Mouse (Mus musculus): ENCODE data around the gene 9530077C05Rik. TPM values are rescaled to one million over a fixed set of nuclear protein-coding genes. Genes with fewer than 3 reads are reported as not detected.

9530077C05Rik gene
- polyA plus RNA-seq, 1 experiment: 0.46 TPM

DNA sequence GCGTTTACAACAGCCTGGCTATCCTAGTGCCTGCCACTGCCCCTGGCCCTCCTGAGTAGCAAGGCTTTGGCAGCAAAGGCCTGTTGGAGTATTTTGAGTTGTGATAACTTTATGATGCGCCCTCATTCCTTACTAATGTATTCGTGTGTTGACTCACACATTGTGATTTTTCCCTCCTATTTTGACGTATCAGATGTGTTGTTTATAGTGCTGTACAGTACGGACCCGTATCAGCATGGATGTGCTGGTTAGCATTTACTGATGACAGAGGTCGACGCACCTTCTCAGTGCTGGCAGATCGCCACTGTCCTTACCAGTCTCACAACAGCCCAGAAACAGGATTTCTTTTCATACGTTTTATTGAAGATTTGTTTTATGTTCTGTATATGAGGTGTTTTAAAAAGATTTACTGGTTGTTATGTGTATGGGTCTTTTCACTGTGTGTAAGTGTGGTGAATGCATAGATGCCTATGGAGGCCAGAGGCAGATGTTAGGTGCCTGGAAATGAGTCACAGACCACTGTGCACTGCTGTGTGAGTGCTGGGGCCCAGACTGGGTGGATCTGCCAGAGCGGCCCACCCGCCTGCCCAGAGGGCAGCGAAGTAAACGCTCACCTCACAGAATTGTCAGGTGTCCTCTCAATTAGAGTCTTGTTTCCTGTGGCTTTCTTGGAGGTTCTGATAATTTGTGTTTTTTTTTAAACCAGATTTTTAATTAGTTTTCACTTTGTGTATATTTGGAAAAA, 17.5 kb downstream of the 9530077C05Rik start:
- Histone ChIP-seq H3K4me3 (no peak overlapping the region), H3K36me3 (ENCODE audit: control insufficient read depth, insufficient read depth) (no peaks in the 10 kb centered on the region), H3K79me2 (ENCODE audit: control insufficient read depth, insufficient read depth) (no peaks in the 10 kb centered on the region), H3ac (ENCODE audit: control insufficient read depth, insufficient read length) (no peak overlapping the region), H3K27me3 (ENCODE audit: control insufficient read depth, insufficient read depth, insufficient read length) (no peaks in the 10 kb centered on the region), H3K4me2 (ENCODE audit: low read depth) (no peak overlapping the region)
- TF ChIP-seq TCF3 (IDR thresholded peaks at IDR 0.05; ENCODE audit: insufficient read length, low read depth) (no peak), POLR2A (IDR thresholded peaks at IDR 0.05; ENCODE audit: insufficient read length, low read depth) (no peak), MAX (IDR thresholded peaks at IDR 0.05; ENCODE audit: low read depth) (no peak), MYOG (IDR thresholded peaks at IDR 0.05; ENCODE audit: control insufficient read depth in 1 of 3, insufficient read depth in 1 of 3, insufficient read length in 2 of 3, low read depth in 2 of 3) (no peak), POLR2AphosphoS2 (IDR thresholded peaks at IDR 0.05; ENCODE audit: insufficient read length, low read depth) (no peak), CEBPB (IDR thresholded peaks at IDR 0.05; ENCODE audit: insufficient read depth, poor library complexity, severe bottlenecking) (no peak), E2F4 (IDR thresholded peaks at IDR 0.05; ENCODE audit: insufficient read depth) (no peak), TCF12 (IDR thresholded peaks at IDR 0.05; ENCODE audit: insufficient read depth, poor library complexity, severe bottlenecking) (no peak), USF1 (IDR thresholded peaks at IDR 0.05; ENCODE audit: low read depth) (no peak), SRF (IDR thresholded peaks at IDR 0.05; ENCODE audit: control insufficient read depth, insufficient read length, low read depth) (no peak), MYOD1 (IDR thresholded peaks at IDR 0.05; ENCODE audit: control insufficient read depth in 1 of 3, insufficient read length in 2 of 3, low read depth in 2 of 3) (no peak)

GRCm38 (mm10) chr9:22429533-22430241, 18.4 kb downstream of the 9530077C05Rik start:
- TF ChIP-seq TCF12 (IDR thresholded peaks at IDR 0.05; ENCODE audit: insufficient read depth, poor library complexity, severe bottlenecking): no peak
- no peak for TF ChIP-seq MAX (IDR thresholded peaks at IDR 0.05; ENCODE audit: low read depth)
- no peak for TF ChIP-seq SRF (IDR thresholded peaks at IDR 0.05; ENCODE audit: control insufficient read depth, insufficient read length, low read depth)
- no peak for TF ChIP-seq POLR2A (IDR thresholded peaks at IDR 0.05; ENCODE audit: insufficient read length, low read depth)
- no peak for TF ChIP-seq MYOD1 (IDR thresholded peaks at IDR 0.05; ENCODE audit: control insufficient read depth in 1 of 3, insufficient read length in 2 of 3, low read depth in 2 of 3)
- TF ChIP-seq REST (IDR thresholded peaks at IDR 0.05; ENCODE audit: insufficient read depth, insufficient read length): no peak
- TF ChIP-seq TCF3 (IDR thresholded peaks at IDR 0.05; ENCODE audit: insufficient read length, low read depth): no peak
- no peak for TF ChIP-seq CEBPB (IDR thresholded peaks at IDR 0.05; ENCODE audit: insufficient read depth, poor library complexity, severe bottlenecking)
- no peak for TF ChIP-seq E2F4 (IDR thresholded peaks at IDR 0.05; ENCODE audit: insufficient read depth)
- no peak for TF ChIP-seq USF1 (IDR thresholded peaks at IDR 0.05; ENCODE audit: low read depth)
- no peak for TF ChIP-seq POLR2AphosphoS2 (IDR thresholded peaks at IDR 0.05; ENCODE audit: insufficient read length, low read depth)
- no peak for TF ChIP-seq MYOG (IDR thresholded peaks at IDR 0.05; ENCODE audit: control insufficient read depth in 1 of 3, insufficient read depth in 1 of 3, insufficient read length in 2 of 3, low read depth in 2 of 3)
- Histone ChIP-seq H3K79me2 (ENCODE audit: control insufficient read depth, insufficient read depth) (no peaks in the 10 kb centered on the region), H3K4me3 (no peak overlapping the region), H3ac (ENCODE audit: control insufficient read depth, insufficient read length) (no peak overlapping the region), H3K4me2 (ENCODE audit: low read depth) (no peak overlapping the region), H3K27me3 (ENCODE audit: control insufficient read depth, insufficient read depth, insufficient read length) (no peaks in the 10 kb centered on the region), H3K36me3 (ENCODE audit: control insufficient read depth, insufficient read depth) (no peaks in the 10 kb centered on the region)

DNA sequence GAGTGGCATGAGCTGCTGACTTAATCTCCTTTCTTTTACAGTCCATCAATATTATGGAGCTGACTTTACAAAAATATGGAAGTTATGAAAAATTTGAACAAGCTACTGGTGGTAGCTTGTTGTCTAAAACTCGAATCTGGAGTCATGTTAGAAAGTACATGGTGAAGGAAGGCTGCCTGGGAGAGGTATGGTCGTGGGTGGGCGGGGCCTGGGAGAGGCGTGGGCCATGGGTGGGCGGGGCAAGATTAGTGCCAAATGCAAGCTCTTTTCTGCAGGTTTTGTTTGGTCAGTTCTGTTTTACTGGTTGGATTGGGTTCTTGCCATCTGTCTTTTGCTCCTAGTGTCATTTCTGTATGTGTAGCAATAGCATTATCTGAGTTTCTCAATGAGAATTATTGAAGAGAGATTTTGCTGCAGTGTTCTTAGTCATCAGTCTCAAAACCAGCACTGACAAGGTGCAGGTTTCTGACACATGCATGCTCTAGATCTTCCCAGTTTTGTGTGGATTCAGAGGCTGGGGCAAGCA, 19.1 kb downstream of the 9530077C05Rik start:
- H3ac ChIP-seq (ENCODE audit: control insufficient read depth, insufficient read length): no peak overlapping the region
- no peaks in the 10 kb centered on the region for H3K27me3 ChIP-seq (ENCODE audit: control insufficient read depth, insufficient read depth, insufficient read length)
- H3K4me3 ChIP-seq: no peak overlapping the region
- no peaks in the 10 kb centered on the region for H3K79me2 ChIP-seq (ENCODE audit: control insufficient read depth, insufficient read depth)
- no peak for TF ChIP-seq CEBPB (IDR thresholded peaks at IDR 0.05; ENCODE audit: insufficient read depth, poor library complexity, severe bottlenecking)
- TF ChIP-seq SRF (IDR thresholded peaks at IDR 0.05; ENCODE audit: control insufficient read depth, insufficient read length, low read depth): no peak
- TF ChIP-seq MYOD1 (IDR thresholded peaks at IDR 0.05; ENCODE audit: control insufficient read depth in 1 of 3, insufficient read length in 2 of 3, low read depth in 2 of 3): no peak
- TF ChIP-seq TCF3 (IDR thresholded peaks at IDR 0.05; ENCODE audit: insufficient read length, low read depth): no peak
- TF ChIP-seq POLR2AphosphoS2 (IDR thresholded peaks at IDR 0.05; ENCODE audit: insufficient read length, low read depth): no peak
- TF ChIP-seq POLR2A (IDR thresholded peaks at IDR 0.05; ENCODE audit: insufficient read length, low read depth): no peak
- TF ChIP-seq USF1 (IDR thresholded peaks at IDR 0.05; ENCODE audit: low read depth): no peak
- no peak for TF ChIP-seq REST (IDR thresholded peaks at IDR 0.05; ENCODE audit: insufficient read depth, insufficient read length)
- no peak for TF ChIP-seq MYOG (IDR thresholded peaks at IDR 0.05; ENCODE audit: control insufficient read depth in 1 of 3, insufficient read depth in 1 of 3, insufficient read length in 2 of 3, low read depth in 2 of 3)
- no peak for TF ChIP-seq MAX (IDR thresholded peaks at IDR 0.05; ENCODE audit: low read depth)
- no peak for TF ChIP-seq TCF12 (IDR thresholded peaks at IDR 0.05; ENCODE audit: insufficient read depth, poor library complexity, severe bottlenecking)
- TF ChIP-seq E2F4 (IDR thresholded peaks at IDR 0.05; ENCODE audit: insufficient read depth): no peak
- no peaks in the 10 kb centered on the region for H3K36me3 ChIP-seq (ENCODE audit: control insufficient read depth, insufficient read depth)
- no peak overlapping the region for H3K4me2 ChIP-seq (ENCODE audit: low read depth)

- Histone ChIP-seq H3K36me3 (ENCODE audit: control insufficient read depth, insufficient read depth) (no peaks in the 10 kb centered on the region), H3ac (ENCODE audit: control insufficient read depth, insufficient read length) (no peak overlapping the region), H3K27me3 (ENCODE audit: control insufficient read depth, insufficient read depth, insufficient read length) (no peaks in the 10 kb centered on the region), H3K4me3 (no peak overlapping the region), H3K79me2 (ENCODE audit: control insufficient read depth, insufficient read depth) (no peaks in the 10 kb centered on the region), H3K4me2 (ENCODE audit: low read depth) (no peak overlapping the region)
- TF ChIP-seq TCF12 (IDR thresholded peaks at IDR 0.05; ENCODE audit: insufficient read depth, poor library complexity, severe bottlenecking): no peak
- TF ChIP-seq REST (IDR thresholded peaks at IDR 0.05; ENCODE audit: insufficient read depth, insufficient read length): no peak
Measured at GRCm38 (mm10) chr9:22433221-22433620, 21.9 kb downstream of the 9530077C05Rik start.

All from myocyte (in vitro differentiated cells).